Mouse (Mus musculus): ENCODE measurements at regions not wholly inside any gene's neighbourhood (a gene's known extent, or its start where the extent isn't known, plus 50 kb on each side); places are given as distances from the start of the nearest gene placed in this dataset.
A peak's percentile ranks its signal among the peaks of the same experiment; 100 is the strongest.

- intact Hi-C loops (cut with DNase I) = no loop called here
- DNase-seq (ENCODE audit: low spot score in 2 of 2) = no peak
Observed at GRCm38 (mm10) chr10:51056950-51057349, 162.4 kb downstream of the Sim1 start.

- intact Hi-C loops (cut with DNase I) = no loop called here
- no peak for DNase-seq (ENCODE audit: low spot score in 2 of 2)
Observed at GRCm38 (mm10) chr10:51058333-51058732, 163.8 kb downstream of the Sim1 start.

GRCm38 (mm10) chr10:51101590-51101989 is 207.0 kb downstream of the Sim1 start:
- intact Hi-C loops (cut with DNase I) = no loop called here
- DNase-seq (ENCODE audit: low spot score in 2 of 2) = no peak

GRCm38 (mm10) chr10:51151833-51152232 is 257.3 kb downstream of the Sim1 start:
- DNase-seq (ENCODE audit: low spot score in 2 of 2) = no peak
- intact Hi-C loops (cut with DNase I) = no loop called here

GRCm38 (mm10) chr10:51153484-51153985 is 259.0 kb downstream of the Sim1 start:
- DNase-seq (ENCODE audit: low spot score in 2 of 2) = peak in 1 of 2 experiments; percentile 3
- intact Hi-C loops (cut with DNase I) = no loop called here

- no peak for DNase-seq (ENCODE audit: low spot score in 2 of 2)
- intact Hi-C loops (cut with DNase I) = no loop called here
Observed at GRCm38 (mm10) chr10:51154016-51154415, 259.5 kb downstream of the Sim1 start.

- DNase-seq (ENCODE audit: low spot score in 2 of 2) = no peak
- intact Hi-C loops (cut with DNase I) = no loop called here
Observed at GRCm38 (mm10) chr10:51154743-51155142, 260.2 kb downstream of the Sim1 start.

- DNase-seq (ENCODE audit: low spot score in 2 of 2) = no peak
- intact Hi-C loops (cut with DNase I) = no loop called here
Observed at GRCm38 (mm10) chr10:51173619-51174018, 279.1 kb downstream of the Sim1 start.

- no peak for DNase-seq (ENCODE audit: low spot score in 2 of 2)
- intact Hi-C loops (cut with DNase I) = no loop called here
Observed at GRCm38 (mm10) chr10:51175993-51176577, 281.5 kb downstream of the Sim1 start.

- intact Hi-C loops (cut with DNase I) = no loop called here
- no peak for DNase-seq (ENCODE audit: low spot score in 2 of 2)
Observed at GRCm38 (mm10) chr10:51176692-51177091, 282.1 kb downstream of the Sim1 start.

GRCm38 (mm10) chr10:51181752-51182151 is 287.2 kb downstream of the Sim1 start:
- DNase-seq (ENCODE audit: low spot score in 2 of 2) = no peak
- intact Hi-C loops (cut with DNase I) = no loop called here

GRCm38 (mm10) chr10:51191407-51192059 is 288.9 kb upstream of the Gm49339 start:
- DNase-seq (ENCODE audit: low spot score in 2 of 2) = no peak
- intact Hi-C loops (cut with DNase I) = no loop called here

GRCm38 (mm10) chr10:51219481-51219880 is 260.9 kb upstream of the Gm49339 start:
- intact Hi-C loops (cut with DNase I) = no loop called here
- DNase-seq (ENCODE audit: low spot score in 2 of 2) = no peak

GRCm38 (mm10) chr10:51233592-51233991 is 246.8 kb upstream of the Gm49339 start:
- intact Hi-C loops (cut with DNase I) = no loop called here
- DNase-seq (ENCODE audit: low spot score in 2 of 2) = no peak

GRCm38 (mm10) chr10:51235586-51236575 is 244.5 kb upstream of the Gm49339 start:
- intact Hi-C loops (cut with DNase I) = no loop called here
- DNase-seq (ENCODE audit: low spot score in 2 of 2) = no peak

- intact Hi-C loops (cut with DNase I) = no loop called here
- no peak for DNase-seq (ENCODE audit: low spot score in 2 of 2)
Observed at GRCm38 (mm10) chr10:51238103-51238502, 242.3 kb upstream of the Gm49339 start.

GRCm38 (mm10) chr10:51253439-51253838 is 227.0 kb upstream of the Gm49339 start:
- DNase-seq (ENCODE audit: low spot score in 2 of 2) = no peak
- intact Hi-C loops (cut with DNase I) = no loop called here

- intact Hi-C loops (cut with DNase I) = no loop called here
- DNase-seq (ENCODE audit: low spot score in 2 of 2) = no peak
Observed at GRCm38 (mm10) chr10:51257587-51258049, 222.8 kb upstream of the Gm49339 start.

GRCm38 (mm10) chr10:51271364-51271763 is 209.0 kb upstream of the Gm49339 start:
- DNase-seq (ENCODE audit: low spot score in 2 of 2) = peak; percentile 42 to 79

GRCm38 (mm10) chr10:51278195-51278594 is 202.2 kb upstream of the Gm49339 start:
- intact Hi-C loops (cut with DNase I) = loop anchor here (5.0 kb wide), 1 partner anchor 376 kb away; no protein-coding TSS in a partner anchor
- peak in 1 of 2 experiments; percentile 9 for DNase-seq (ENCODE audit: low spot score in 2 of 2)

More at GRCm38 (mm10) chr10:51271364-51271763, 209.0 kb upstream of the Gm49339 start:
- intact Hi-C loops (cut with DNase I) = no loop called here

All from left cerebral cortex, postnatal 14 days (tissue).